Mouse (Mus musculus): ENCODE measurements around the gene Tmc3. TPM values are rescaled to one million over a fixed set of nuclear protein-coding genes. Genes with fewer than 3 reads are reported as not detected.

Tmc3 gene
- polyA plus RNA-seq, 1 experiment, result 0.25 TPM

DNA sequence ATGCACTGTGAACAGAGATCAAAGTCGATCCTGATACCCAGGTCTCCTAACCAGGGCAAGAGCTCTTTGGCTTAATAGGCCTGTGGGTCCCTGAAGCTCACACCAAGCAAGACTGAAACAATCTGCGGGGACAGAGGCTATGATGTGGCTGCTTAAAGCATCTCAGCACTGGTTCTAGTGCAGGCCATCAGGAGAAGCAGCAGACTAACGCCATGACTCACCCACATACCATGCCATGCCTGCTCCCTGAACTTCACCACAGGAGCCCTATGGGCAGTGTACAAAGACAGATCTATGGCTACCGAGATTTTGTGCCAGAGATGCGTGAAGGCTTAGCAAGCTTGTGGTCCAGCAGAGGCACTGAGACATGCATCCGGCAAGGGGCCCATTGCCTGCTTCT is 86.8 kb downstream of the Tmc3 start:
- H3K9ac ChIP-seq (ENCODE audit: low read depth, poor library complexity, severe bottlenecking), result no peak overlapping the region
- H3K36me3 ChIP-seq (ENCODE audit: control insufficient read depth, insufficient read depth, low read length, poor library complexity, severe bottlenecking), result no peaks in the 10 kb centered on the region
- TF ChIP-seq CTCF (IDR thresholded peaks at IDR 0.05; ENCODE audit: low read depth, low read length) (no peak), POLR2A (IDR thresholded peaks at IDR 0.05; ENCODE audit: insufficient read depth, low read length) (no peak), EP300 (IDR thresholded peaks at IDR 0.05; ENCODE audit: insufficient read depth, low read depth, low read length) (no peak)
- H3K4me1 ChIP-seq (ENCODE audit: control insufficient read depth, insufficient read depth, low read length), result no peaks in the 10 kb centered on the region
- H3K27me3 ChIP-seq (ENCODE audit: control insufficient read depth, insufficient read depth, low read length, poor library complexity, severe bottlenecking), result no peaks in the 10 kb centered on the region; the same call in 1 of the 2 replicates
- H3K9me3 ChIP-seq (replicated peaks; ENCODE audit: control insufficient read depth, insufficient read depth, low read length, poor library complexity, severe bottlenecking), result no peaks in the 10 kb centered on the region
- no peak overlapping the region for H3K27ac ChIP-seq (ENCODE audit: insufficient read depth, low read length)
- no peak overlapping the region for H3K4me3 ChIP-seq (ENCODE audit: low read depth, low read length)

Other genes with a start within 250 kb of the Tmc3 start
- 15.0 and 16.0 TPM in 2 replicates for gene Stard5, start 47.0 kb downstream of the Tmc3 start, polyA plus RNA-seq (2011; ENCODE audit: insufficient read depth, insufficient read length, low read depth, missing spikeins)
- gene Il16, start 160.8 kb downstream of the Tmc3 start, polyA plus RNA-seq (2011; ENCODE audit: insufficient read depth, insufficient read length, low read depth, missing spikeins), result not detected in 2 replicates
- not detected in 2 replicates for gene Cfap161, start 210.0 kb downstream of the Tmc3 start, polyA plus RNA-seq (2011; ENCODE audit: insufficient read depth, insufficient read length, low read depth, missing spikeins)